Mouse (Mus musculus) gastrocnemius, postnatal 14 days (tissue): ENCODE measurements around the gene Ifit1bl2. TPM values are rescaled to one million over a fixed set of nuclear protein-coding genes. Genes with fewer than 3 reads are reported as not detected.
"Not testable (repeated sequence)": the region's sequence is repeated elsewhere in the genome, so short reads cannot be mapped to it uniquely, and the experiment has no call there.

Experiments used
- DNase-seq: peaks from one replicate; pipeline ENCODE4 v3.0.0; 2021; ENCODE audit warnings: mixed read lengths
- intact Hi-C: fragments of 180-260 bp; cut with DNase I; formaldehyde crosslinking; loops from one replicate; pipeline ENCODE4 v1.15.1; 2025; ENCODE audit warnings: low total_unique reads
- long read RNA-seq, 2 experiments: library from polyadenylated mRNA; stranded (forward); transcript quantifications; one replicate each; pipeline ENCODE4 v2.0.0; 2021
- total RNA-seq, 2 experiments: library from RNA; stranded (reverse); gene quantifications; 2 replicates each; pipeline ENCODE4 v1.2.3; 2021

The Ifit1bl2 gene
- total RNA-seq, result under 1 TPM in 1 of 2 experiments, not detected in 1; 0.06 TPM
- long read RNA-seq, experiment 1, result 0 reads
- long read RNA-seq, experiment 2, result 0 reads

DNA sequence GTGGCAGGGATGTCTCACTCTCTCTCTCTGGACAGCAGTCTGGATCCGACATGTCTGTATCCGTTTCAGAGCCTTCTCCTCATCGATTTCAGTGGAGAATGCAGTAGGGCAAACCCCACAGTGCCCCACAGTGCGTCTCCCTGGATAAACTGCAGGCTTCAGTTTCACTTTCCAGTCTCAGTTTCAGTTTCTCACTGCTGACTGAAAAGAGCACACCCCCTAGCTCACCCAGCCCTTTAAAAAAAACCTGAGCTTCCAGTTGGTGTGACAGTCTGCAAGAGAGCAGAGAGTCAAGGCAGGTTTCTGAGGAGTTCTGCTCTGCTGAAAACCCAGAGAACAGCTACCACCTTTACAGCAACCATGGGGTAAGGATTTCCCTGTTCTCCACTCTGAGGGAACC is at the start of gene Ifit1bl2, which contains the start of gene Ifit1:
Gene Ifit1bl2, minus strand, starts transcription at position 121 of the 400 bp plus-strand sequence.
Gene Ifit1, plus strand, starts transcription at position 249 of the 400 bp plus-strand sequence.
- intact Hi-C loops, result no loop called here

DNA sequence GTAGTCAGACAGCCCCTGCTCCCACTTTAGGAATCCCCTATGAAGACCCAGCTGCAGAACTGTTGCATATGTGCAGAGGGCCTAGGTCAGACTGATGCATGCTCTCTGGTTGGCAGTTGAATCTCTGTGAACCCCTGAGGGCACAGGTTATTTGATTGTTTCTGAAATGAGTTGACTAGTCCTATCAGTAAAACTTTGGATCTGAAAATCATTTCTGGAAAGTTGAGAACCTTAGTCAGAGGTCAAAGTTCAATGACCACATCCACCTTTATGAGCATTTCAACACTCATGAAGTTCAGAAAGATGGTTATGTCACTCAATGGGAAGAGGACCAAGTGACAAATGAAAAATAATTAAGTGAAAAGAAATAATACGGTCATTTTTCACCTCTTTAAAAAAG is 45.0 kb upstream of the Ifit1bl2 start:
- intact Hi-C loops, result no loop called here
- DNase-seq, result no peak

More for the DNA sequence above, at the start of gene Ifit1bl2, which contains the start of gene Ifit1:
- no peak for DNase-seq

DNA sequence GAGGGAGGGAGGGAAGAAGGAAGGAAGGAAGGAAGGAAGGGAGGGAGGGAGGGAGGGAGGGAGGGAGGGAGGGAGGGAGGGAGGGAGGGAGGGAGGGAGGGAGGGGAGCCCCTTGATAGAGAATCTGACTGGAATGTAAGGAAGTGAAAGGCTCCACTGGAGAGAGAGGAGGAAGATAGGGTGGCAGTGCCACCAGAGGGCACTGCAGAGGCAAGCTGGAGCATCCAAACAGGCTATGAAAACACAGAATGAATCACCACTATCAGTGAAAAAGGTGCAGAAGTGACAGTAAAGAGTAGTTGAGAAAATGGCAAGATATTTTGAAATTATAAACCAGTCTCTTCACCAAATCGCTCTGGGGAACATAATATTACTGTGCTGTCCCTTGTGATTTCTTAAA is 44.3 kb upstream of the Ifit1bl2 start:
- intact Hi-C loops, result no loop called here
- peak; percentile 17 for DNase-seq

DNA sequence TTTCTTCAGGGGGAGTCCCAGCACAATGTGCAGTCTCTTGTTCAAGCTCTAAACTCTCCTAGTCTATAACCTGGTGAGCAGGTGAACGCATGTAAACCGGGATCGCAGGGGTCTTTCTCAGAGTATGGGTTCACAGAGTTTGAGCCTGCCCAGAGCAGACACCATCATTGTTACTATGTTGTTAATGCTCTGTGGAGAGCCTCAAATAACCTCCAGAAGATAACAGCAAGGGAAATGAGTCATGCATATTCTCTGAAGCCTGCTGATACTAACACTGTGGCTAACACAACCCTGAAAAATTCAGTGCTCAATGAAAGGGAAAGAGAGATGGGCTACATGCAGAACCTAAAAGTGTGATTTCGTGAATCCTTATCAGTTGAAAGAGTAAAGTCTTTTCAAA is 37.9 kb upstream of the Ifit1bl2 start:
- intact Hi-C loops, result no loop called here
- no peak for DNase-seq

DNA sequence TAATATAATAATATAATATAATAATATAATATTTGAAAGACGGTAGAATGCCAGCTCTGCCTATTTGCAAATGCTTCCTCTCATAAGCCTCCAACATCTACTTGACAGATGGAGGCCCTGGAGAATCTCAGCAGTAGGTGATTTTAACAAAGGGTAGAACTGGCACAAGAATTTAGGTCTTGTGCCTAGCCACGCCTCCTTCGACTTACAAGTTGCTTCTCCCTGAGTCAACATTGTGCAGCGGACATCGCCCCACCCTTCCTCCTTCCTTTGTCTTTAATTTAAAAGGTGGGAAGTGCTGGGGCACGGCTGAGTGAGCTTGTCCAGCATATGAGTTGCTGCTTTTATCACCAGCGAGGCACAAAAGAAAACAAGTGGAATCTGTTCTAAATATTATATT is 32.9 kb upstream of the Ifit1bl2 start:
- intact Hi-C loops, result no loop called here
- DNase-seq, result peak; percentile 9

DNA sequence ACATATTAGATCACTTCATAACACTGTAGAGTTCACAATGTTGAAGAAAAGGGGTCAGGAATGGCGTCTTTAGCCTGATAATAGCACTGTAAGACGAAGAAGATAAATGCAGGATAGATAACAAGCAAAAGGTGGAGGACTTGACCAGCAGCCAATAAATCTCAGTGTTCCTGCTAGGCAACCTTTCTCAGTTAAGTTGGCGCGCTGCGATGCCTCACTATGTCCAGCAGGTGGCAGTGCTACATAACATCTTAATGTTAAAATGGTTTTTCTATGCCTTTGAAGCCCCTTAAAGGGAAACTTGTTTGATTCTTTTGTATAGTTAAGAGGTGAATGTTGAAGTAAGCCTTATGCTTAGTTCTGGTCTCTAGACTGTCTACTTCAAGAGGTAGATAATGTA is 25.6 kb upstream of the Ifit1bl2 start:
- intact Hi-C loops, result loop anchor here (2.0 kb wide), 1 partner anchor 107 kb away; no protein-coding TSS in a partner anchor
- peak; percentile 54 for DNase-seq

DNA sequence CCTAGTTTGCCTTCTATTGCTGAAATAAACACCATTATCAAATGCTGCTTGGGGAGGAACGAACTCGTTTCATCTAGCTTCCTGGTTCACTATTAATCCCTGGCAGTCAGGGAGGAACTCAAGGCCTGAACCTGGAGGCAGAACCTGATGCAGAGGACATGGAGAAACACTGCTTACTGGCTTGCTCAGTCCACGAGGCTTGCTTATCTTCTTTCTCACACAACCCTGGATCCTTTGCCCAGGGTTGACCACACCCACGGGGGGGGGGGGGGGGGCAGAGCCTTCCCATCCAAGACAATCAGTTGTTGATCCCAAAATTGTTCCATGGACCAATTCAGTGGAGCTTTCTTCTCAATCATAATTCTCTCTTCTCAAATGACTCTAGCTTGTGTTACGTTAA is 22.2 kb upstream of the Ifit1bl2 start:
- DNase-seq, result no peak
- intact Hi-C loops, result no loop called here

DNA sequence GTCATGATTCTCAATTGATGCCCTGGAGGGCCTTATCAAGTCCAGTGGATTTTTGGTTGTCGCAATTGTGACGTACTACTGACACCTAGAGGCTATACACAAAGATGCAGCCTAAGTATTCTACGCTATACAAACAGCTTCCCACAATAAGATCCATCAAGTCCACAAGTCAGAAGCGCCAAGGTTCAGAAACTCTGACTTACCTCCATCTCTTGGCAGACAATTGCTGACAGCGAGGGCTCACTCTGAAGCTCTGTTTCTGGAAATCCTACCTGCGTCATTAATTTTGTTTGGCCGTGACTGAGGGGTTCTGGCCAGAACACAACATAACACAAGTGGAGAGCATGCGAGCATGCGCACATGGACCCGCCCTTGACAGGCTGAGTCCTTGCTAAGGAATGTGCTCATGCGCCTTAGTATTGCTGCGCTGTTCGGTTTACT is 21.5 kb upstream of the Ifit1bl2 start:
- intact Hi-C loops, result no loop called here
- peak; percentile 47 for DNase-seq

DNA sequence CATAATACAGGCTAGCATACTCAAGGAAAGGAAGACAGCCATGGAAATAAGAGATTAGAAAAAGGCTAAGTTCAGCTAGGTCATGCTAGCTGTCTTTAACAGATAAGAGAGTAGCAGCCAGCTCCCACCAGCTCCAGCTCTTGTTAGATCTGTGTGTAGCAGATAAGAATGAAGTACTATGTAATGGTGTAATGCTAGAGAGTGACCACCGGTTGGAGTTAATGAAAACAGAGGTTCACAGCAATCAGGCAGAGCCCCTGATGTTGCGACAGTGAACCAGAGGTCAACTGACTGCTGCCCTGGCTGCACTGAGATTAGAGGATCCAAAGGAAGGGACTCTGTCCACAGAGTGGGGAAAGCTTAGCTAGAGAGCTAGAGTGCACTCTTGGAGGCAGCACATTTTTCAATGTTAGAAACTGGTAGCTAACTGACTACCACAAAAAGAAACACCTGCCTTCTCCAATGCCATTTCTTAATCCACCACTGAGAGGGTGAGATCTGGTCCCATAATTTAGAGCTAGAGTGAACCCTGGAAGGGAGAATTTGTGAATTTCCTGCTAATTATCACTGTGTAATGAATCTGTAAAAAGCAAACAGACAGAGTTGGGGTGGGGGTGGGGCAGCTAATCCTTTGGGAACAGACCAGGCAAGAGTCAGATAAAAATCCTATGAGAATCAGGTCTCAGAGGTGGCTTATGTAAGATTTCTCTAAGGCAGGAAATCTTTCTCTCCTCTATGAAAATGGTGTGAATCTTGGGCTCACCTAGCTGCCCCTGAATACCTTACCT is 16.2 kb upstream of the Ifit1bl2 start:
- no peak for DNase-seq
- intact Hi-C loops, result no loop called here

DNA sequence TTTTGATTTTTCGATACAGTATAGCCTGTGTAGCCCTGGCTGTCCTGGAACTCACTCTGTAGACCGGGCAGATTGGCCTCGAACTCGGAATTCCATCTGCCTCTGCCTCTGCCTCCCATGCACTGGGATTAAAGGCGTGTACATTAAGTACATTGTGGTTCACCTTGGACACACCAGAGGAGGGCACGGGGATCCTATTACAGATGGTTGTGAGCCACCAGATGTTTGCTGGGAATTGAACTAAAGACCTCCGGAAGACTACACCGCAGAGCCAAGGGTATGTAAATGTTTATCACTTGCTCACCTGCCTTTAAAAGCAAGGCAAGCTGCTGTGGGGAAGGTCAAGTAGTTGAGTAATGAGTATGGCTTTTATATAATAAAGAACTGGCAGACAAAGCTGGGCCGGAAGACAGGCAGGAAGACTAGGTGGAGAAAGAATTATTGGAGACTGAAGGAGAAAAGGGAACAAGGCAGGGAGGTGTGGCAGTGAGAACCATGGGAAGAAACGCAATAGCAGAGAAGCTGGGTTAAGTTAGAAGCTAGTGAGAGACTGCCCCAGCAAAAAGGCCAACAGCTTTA is 14.8 kb upstream of the Ifit1bl2 start:
- intact Hi-C loops, result no loop called here
- no peak for DNase-seq

DNA sequence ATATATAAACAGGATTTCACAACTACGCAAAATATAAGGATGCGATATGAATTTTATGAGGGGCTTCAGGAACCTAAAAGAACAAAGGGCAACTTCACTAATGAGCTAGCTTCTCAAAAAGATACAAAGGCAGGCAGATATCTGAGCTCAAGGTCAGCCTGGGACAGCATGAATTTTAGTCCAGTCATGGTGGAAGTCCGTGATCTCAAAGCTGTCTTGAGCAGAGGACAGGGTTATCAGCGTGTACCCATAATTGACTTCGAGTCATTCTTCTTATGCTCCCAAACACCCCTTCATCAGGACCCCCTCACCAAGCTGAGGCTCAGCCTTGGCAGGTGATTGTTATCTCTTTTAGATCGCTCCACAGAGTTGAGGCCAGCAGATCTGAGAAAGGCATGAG is 10.5 kb upstream of the Ifit1bl2 start:
- intact Hi-C loops, result no loop called here
- DNase-seq, result no peak

DNA sequence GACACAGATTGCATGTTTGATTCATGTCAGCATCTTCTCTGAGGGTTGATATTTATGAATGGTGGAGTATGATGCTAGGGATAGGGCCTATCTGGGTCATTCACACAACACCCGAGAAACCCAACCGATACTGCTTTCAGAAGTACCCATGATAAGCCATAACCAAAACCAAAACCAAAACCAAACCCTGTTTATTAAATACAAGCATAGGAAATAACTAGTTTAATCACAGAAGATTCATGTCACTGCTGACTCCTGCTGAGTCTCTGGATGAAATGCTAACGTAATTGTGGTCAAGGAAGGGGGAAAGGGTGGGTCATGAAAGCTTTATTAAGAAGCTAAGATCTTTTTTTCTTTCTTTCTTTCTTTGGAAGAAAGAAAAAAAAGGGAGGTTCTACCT is 9.7 kb upstream of the Ifit1bl2 start:
- DNase-seq, result no peak
- intact Hi-C loops, result no loop called here

DNA sequence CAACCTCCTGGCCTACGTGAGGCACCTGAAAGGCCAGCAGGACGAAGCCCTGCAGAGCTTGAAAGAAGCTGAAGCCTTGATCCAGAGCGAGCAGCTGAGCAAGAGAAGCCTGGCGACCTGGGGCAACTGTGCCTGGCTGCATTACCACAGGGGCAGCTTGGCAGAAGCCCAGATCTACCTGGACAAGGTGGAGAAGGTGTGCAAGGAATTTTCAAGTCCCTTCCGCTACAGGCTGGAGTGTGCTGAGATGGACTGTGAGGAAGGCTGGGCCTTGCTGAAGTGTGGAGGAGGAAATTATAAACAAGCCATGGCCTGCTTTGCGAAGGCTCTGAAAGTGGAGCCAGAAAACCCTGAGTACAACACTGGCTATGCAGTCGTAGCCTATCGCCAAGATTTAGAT is 7.1 kb upstream of the Ifit1bl2 start:
- intact Hi-C loops, DNase-seq: not testable (repeated sequence)

DNA sequence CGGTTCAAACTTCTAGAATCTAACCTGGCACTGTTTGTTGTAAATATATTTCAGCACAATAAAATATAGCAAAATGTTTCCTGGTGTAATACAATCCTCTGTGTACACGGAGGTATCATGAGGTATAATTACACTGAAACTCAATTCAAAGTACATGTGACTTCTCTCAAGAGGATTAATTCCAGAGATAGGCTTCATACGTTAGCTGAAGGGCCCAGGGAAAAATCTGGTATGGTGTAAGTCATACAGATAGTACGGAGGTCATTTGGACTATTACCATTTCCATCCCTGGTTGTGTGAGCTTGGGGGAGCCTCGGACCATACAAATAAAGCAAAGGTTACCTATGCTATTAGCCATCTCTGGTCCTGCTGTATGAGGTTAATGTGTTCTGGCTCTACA is 2.1 kb upstream of the Ifit1bl2 start:
- no peak for DNase-seq
- intact Hi-C loops, result no loop called here

DNA sequence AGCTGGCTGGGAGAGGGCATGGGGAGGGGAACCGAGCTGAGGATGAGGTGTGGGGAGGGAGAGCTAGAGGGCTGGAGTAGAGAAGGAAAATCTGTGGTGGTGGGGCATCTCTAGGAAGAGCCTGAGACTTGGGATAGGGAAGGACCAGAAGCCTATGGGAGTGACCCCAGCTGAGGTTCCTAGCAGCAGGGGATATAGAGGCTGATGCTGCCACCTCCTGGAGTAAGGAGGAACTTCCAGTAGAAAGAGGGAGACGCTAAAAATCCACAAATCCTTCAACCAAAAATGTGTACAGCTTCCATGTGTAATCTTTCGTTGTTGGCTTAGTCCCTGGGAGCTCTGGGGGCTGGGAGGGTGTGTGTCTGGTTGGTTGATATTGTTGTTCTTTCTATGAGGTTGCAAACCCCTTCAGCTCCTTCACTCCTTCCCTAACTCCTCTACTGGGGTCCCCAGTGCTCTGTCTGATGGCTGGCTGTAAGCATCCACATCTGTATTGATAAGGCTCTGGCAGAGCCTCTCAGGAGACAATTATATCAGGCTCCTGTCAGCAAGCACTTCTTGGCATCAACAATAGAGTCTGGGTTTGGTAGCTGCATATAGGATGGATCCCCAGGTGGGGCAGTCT is 3.5 kb downstream of the Ifit1bl2 start:
- intact Hi-C loops, result loop anchor here (5.0 to 10.0 kb wide), 3 partner anchors 90 to 392 kb away; no protein-coding TSS in a partner anchor

DNA sequence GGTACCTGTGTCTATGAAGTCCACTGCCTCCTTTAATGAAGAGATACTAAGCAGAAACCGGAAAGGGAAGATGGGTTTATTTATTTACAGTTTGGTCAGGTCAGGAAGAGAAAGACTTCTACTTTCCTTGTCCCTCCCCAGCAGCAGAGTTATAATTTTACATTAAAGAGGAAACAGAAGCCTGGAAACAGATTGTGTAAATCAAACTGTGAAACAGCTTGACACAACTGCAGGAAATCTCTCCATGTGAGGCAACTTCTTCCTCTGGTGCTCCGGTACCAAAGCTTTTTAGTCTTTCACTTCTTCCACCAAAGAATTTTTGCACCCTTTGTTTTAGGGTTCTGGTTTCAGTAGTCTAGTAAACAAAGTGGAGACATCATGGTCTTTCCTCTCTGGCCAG is 7.1 kb downstream of the Ifit1bl2 start:
- no peak for DNase-seq
- intact Hi-C loops, result loop anchor here (10.0 kb wide), 2 partner anchors 299 to 389 kb away; no protein-coding TSS in a partner anchor

More for the DNA sequence above, 3.5 kb downstream of the Ifit1bl2 start:
- peak; percentile 25 for DNase-seq

DNA sequence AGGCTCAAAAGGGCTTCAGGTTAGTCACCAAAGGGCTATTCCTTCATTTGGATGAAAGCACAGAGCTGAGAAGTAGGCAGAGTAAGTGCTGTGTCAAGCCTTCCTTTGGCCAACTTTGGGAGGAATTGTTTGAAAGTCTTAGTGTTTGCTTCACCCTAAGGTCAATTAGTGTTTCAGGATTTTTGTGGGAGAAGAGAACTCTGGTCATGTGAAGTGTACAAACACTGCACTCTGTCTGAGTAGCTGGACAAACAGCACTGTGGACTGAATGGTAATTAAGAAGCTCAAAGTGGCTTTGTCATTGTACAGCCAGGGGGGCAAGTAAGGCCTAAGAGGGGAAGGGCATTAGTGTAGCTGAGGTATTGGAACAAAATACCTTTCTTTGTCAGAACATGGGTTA is 9.1 kb downstream of the Ifit1bl2 start:
- DNase-seq, result no peak
- intact Hi-C loops, result loop anchor here (10.0 kb wide), 2 partner anchors 297 to 387 kb away; no protein-coding TSS in a partner anchor

DNA sequence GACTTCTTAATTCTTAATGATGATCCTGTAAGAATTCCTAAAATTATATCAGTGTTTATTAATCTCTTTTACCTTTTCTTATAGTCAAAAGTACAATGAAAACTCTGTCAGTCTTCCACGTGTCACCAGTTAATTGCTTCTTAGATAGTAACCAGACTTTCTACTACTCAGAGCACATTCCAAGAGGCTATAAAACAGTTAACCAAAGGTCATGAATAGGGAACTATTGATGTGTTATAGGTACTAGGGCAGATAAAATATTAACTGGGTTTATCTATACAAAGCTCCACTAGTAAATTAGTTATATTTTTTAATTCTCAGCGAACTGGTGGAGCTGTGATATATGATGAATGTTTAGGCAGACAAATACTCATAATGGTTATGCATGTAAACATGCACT is 13.0 kb downstream of the Ifit1bl2 start:
- no peak for DNase-seq
- intact Hi-C loops, result no loop called here

DNA sequence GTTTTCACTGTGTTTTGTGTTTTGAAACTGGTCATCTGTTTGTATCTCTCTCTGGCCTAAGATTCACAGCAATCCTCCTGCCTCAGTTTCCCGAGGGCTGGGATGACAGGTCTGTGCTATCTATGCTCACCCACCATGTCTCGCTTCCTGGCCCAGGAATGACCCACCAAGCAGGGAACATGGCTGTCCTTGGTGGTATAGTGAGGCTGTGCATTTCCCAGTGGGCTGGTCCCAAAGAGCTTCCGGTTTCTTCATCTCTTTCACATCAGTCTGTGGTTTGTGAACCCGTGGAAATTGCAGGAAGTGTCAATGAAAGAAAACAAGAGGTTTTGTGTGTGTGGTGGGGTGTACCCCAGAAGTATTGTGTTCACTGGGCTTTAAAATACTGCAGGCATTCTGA is 15.9 kb downstream of the Ifit1bl2 start:
- intact Hi-C loops, result no loop called here
- no peak for DNase-seq

DNA sequence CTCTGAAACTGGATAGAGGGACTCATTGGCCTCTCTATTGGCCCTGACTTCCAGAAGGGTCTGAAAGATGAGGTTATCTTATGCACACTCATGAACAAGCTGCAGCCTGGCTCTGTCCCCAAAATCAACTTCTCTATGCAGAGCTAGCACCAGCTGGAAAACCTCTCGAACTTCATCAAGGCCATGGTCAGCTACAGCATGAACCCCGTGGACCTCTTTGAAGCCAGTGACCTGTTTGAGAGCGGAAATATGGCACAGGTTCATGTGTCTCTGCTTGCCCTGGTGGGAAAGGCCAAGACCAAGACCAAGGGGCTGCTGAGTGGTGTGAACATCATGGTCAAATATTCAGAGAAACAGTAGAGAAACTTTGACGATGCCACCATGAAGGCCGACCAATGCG is 16.8 kb downstream of the Ifit1bl2 start:
- DNase-seq, result no peak
- intact Hi-C loops, result no loop called here
